Mouse (Mus musculus) bone marrow, adult 2 months (tissue): ENCODE results near the gene 4930519G04Rik.
"Not testable (repeated sequence)": the region's sequence is repeated elsewhere in the genome, so short reads cannot be mapped to it uniquely, and the experiment has no call there.

Experiments used
- CTCF ChIP-seq: fragments of 200-500 bp; IDR thresholded peaks from 2 replicates; pipeline ENCODE4 v1.5.1; 2011; ENCODE audit warnings: low read length, control low read depth; ENCODE audit not compliant: control insufficient read depth, insufficient read depth
- POLR2A ChIP-seq: fragments of 200-500 bp; IDR thresholded peaks from 2 replicates; pipeline ENCODE4 v1.6.1; 2011; ENCODE audit warnings: low read depth, mild to moderate bottlenecking, control low read depth, low read length, borderline replicate concordance; ENCODE audit not compliant: control insufficient read depth

DNA sequence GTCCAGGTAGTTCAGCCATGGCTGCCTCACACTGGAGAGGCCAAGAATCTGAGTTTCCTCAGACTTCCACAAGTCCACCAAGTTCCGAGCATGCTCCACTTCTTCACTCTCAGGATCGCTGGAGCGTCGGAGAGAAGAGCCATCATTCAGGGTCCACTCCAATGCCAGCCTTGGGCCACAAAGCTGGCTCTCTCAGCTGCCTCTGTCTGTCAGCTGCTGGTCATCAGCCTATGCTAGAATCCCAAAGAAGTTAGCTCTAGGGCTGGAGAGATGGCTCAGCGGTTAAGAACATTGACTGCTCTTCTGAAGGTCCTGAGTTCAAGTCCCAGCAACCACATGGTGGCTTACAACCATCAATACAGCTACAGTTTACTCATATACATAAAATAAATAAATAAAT, 63.9 kb downstream of the 4930519G04Rik start:
- not testable (repeated sequence) for TF ChIP-seq CTCF, POLR2A
